Mouse (Mus musculus) adrenal gland, adult 18-20 months (tissue): ENCODE data around the gene Ifit3b. TPM values are rescaled to one million over a fixed set of nuclear protein-coding genes. Genes with fewer than 3 reads are reported as not detected.
"Not testable (repeated sequence)": the region's sequence is repeated elsewhere in the genome, so short reads cannot be mapped to it uniquely, and the experiment has no call there.

Source experiments
- DNase-seq, 2 experiments: peaks; one replicate each; pipeline ENCODE4 v3.0.0; 2021 to 2022; ENCODE audit warnings: low spot score in 2 of 2
- long read RNA-seq, 2 experiments: library from polyadenylated mRNA; stranded (forward); transcript quantifications; one replicate each; pipeline ENCODE4 v2.0.0; 2021
- total RNA-seq, 2 experiments: library from RNA; stranded (reverse); gene quantifications; 1 replicate in 1 of 2; 2 replicates in 1 of 2; pipeline ENCODE4 v1.2.3; 2021

Gene Ifit3b
- total RNA-seq = 1 to 10 TPM; 1.9 to 2.5 TPM
- long read RNA-seq, experiment 1 = 0 reads
- long read RNA-seq, experiment 2, partial matches to known transcripts = 0 of 3 reads
- long read RNA-seq, experiment 2, other reads (novel, unspliced or antisense) = 0 of 3 reads

GRCm38 (mm10) chr19:34607237-34608051 is at the start of gene Ifit3b:
Gene Ifit3b (plus strand): TSS chr19:34607970.
- DNase-seq = peak in 1 of 2 experiments; percentile 40

DNA sequence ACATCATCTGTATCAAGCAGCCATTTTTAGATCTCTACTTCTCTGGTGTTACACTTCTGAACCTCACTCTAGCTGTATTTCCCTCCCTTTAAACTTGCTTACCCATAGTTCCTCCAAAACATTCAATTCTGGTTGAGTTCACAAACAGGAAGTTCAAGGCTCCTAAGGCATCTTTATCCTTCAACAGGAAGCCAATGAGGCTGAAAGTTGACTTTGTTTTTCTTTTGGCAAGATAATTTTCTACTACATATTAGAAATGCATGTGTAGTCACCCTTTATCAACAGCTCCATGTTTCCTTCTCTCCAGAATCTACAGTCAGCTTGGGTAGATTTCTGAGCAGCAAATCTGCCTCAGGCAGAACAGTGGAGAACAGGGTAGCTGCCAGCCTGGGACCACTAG is 45.2 kb upstream of the Ifit3b start:
- DNase-seq = no peak

DNA sequence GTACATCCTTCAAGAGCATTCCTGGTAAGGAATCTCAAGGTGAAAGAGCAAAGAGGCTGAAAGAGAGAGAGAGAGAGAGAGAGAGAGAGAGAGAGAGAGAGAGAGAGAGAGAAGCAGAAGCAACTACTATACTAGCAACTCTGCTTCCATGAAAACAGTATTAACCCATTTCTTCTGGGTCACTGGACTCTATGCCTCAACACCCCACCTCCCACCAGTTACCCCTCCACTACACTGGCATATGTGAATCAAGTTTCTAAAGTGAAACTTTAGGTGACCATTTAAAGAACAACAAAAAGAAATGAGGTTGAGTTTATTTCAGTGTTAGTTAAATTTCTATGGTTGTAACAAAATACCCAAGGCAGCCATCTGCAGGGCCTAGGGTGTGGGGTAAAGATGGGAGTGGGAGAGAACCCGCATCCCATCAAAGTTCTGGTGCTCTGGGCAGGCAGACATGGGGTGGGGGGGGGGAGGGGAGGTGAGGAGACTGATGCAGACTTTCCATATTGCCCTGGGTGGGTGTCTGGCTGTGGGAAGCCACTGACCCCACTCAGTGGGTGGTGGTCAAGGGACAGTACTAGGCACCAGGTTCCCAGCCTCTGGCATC is 41.5 kb upstream of the Ifit3b start:
- no peak for DNase-seq

- DNase-seq = no peak
Observed at GRCm38 (mm10) chr19:34568988-34569895, 38.5 kb upstream of the Ifit3b start.

- no peak for DNase-seq
Observed at GRCm38 (mm10) chr19:34569896-34570476, 37.8 kb upstream of the Ifit3b start.

GRCm38 (mm10) chr19:34571080-34571479 is 36.7 kb upstream of the Ifit3b start:
- DNase-seq = no peak

DNA sequence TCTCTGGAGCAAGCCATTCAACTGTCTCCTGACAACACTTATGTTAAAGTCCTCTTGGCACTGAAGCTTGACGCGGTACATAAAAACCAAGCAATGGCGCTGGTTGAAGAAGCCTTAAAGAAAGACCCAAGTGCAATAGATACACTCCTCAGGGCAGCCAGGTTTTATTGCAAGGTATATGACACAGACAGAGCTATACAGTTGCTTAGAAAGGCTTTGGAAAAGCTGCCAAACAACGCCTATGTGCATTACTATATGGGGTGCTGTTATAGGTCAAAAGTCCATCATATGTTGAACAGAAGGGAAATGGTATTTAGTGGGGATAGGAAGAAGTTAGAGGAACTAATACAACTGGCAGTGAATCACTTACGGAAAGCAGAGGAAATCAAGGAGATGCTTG is 34.1 kb upstream of the Ifit3b start:
- DNase-seq = no peak

- no peak for DNase-seq
Observed at GRCm38 (mm10) chr19:34577121-34577520, 30.6 kb upstream of the Ifit3b start.

DNA sequence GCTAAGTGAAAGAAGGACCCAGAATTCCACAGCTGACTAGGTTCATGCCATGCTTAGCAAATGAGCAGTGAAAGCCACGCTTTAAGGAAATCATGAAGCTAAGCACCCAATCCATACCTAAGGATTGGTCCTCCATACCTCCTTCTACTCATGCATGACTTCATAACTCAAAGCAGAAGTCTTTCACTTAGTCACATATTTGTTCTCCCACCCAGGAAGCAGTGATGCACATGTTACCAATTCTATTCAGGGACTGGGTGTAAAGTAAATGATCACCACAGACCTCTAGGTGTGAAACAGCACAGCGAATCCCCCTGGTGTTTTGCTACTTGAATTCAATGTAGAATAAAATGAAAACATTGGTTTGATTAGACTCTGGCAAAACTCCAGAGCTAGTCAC is 25.1 kb upstream of the Ifit3b start:
- not testable (repeated sequence) for DNase-seq

DNA sequence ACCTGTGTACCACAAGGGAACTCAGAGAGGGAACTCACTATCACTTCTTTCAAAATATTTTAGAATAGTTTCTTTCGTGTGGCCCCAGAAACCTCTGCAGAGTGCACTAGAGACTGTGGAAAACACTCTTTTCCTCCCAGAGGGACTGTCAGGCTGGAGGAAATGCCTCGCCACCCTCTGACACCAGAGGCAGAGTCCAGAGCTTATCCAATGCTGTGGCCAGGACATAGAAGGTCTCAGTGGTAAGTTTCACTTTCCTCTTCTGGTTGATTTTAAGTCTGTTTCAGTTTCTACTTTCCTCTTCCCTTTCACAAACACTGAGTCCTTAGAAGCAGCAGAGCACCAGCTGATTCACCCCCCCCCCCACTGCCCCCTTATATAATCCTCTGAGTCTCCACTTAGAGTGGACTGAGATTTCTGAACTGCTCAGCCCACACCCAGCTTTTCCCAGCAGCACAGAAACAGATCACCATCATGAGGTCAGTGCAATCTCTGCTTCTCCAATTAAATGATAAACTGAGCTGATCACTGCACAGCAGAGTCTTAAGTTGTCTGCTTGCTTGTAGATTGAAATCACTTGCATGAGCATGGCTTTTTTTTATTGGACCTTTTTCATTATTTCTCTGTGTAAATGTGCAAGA is 24.5 kb upstream of the Ifit3b start, which contains the start of gene Ifit3:
TSS of gene Ifit3 (plus strand) at position 406 of the 641 bp plus-strand sequence.
- DNase-seq = not testable (repeated sequence)

- not testable (repeated sequence) for DNase-seq
Observed at GRCm38 (mm10) chr19:34585740-34586458, 21.9 kb upstream of the Ifit3b start.

DNA sequence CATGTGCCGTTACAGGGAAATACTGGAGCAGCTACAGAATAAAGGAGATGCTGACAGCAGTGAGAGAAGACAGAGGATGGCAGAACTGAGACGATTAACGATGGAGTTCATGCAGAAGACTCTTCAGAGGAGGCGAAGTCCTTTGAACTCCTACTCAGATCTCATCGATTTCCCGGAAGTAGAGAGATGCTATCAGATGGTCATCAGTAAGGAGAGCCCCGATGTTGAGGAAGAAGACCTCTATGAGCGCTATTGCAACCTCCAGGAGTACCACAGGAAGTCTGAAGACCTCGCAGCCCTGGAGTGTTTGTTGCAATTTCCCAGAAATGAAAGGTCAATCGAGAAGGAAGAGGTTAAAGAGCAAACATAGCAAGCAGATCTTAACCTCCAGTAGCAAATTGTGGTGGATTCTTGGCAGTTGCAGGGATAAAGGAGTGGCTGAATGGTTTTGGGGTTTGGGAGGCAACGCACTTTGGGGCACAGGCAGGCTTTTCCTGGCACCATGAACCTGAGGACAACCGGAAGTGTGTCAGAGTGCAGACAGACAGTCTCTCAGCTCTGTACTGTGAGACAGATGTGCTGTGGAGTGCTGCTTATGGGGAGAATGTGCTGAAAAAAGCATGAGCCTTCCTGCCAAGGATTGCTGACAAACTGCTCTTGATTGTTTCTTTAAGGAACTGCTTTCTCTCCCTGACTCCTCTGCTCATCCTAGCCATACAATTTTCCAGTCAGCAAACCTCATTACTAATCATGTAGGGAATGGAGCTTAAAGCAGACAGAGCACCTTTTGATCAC is 19.7 kb upstream of the Ifit3b start:
- not testable (repeated sequence) for DNase-seq

DNA sequence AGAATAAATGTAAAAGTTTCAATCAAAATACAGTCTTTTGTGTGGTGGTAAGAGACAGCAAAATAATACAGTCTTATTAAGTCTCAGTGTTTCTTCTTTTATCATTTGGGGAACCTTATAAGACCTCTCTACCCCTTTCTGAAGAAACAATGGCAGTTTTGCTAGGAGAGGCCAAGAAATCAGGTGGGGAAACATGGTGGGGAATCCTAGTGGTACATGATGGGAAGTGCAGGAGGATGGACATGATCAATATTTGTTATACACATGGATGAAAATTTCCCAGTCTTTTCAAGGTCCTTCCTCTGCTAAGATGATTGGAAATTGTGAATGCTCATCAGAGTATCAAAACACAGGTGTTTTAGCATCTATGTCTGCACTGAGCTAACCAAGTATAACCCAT is 18.8 kb upstream of the Ifit3b start:
- no peak for DNase-seq

GRCm38 (mm10) chr19:34593456-34593855 is 14.3 kb upstream of the Ifit3b start:
- DNase-seq = no peak

DNA sequence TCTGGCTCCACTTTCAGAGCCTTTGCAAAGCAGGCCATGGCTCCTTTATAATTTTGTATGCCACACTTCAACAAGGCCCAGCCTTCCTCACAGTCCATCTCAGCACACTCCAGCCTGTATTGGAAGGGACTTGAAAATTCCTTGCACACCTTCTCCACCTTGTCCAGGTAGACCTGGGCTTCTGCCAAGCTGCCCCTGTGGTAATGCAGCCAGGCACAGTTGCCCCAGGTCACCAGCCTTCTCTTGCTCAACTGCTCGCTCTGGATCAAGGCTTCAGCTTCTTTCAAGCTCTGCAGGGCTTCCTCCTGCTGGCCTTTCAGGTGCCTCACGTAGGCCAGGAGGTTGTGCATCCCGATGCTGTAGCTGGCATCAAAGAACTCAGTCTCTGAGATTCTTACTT is 13.2 kb upstream of the Ifit3b start:
- DNase-seq = not testable (repeated sequence)

DNA sequence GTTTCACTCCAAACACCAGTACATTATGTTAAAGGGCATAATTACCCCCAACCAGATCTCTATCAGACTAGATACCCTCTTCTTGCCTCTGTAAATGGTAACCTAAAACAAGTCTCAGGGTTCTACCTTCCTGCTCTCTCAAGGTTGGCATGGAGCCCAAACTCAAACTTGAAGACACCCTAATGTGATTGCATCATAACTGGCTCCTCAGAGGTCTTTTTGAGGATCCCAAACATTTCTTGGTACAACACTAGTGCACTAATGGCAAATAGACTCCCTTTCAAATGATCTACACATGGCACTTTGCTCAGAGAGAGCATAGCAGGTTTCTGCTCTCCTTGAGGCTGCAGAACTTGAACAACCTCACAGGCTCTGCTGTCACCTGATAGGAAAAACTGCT is 11.0 kb upstream of the Ifit3b start:
- no peak for DNase-seq

DNA sequence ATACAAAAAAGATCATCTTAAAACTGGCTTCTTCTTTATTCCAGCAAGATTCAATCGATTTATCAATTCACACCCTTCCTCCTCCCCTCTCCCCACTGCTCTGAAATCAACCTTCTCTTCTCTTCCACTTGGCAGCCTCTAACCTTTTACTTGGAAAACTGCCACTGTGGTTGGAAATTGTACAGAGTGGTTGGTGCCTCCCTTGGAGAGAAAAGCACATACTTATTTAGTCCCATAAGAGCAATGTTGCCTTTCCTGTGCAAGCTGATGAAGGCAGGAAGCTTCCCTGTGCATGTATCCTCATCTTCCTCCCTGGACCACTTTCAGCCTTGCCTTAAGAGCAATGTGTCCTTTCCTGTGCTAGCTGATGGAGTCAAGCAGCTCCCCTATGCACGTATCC is 9.4 kb upstream of the Ifit3b start:
- no peak for DNase-seq

- not testable (repeated sequence) for DNase-seq
Observed at GRCm38 (mm10) chr19:34599250-34599649, 8.5 kb upstream of the Ifit3b start.

- DNase-seq = not testable (repeated sequence)
Observed at GRCm38 (mm10) chr19:34601888-34602287, 5.9 kb upstream of the Ifit3b start, which contains the start of gene Ifit1bl1. Gene Ifit1bl1 (minus strand): TSS chr19:34601956.
